Mouse (Mus musculus): ENCODE results near the gene Lsamp. TPM values are rescaled to one million over a fixed set of nuclear protein-coding genes. Genes with fewer than 3 reads are reported as not detected.

Lsamp gene
- total and polyA plus RNA-seq, 3 experiments, result not detected

- Histone ChIP-seq H3K36me3 (replicated peaks in 1 of 2; ENCODE audit: control insufficient read depth in 1 of 2, insufficient read depth in 1 of 2, low read length in 1 of 2) (no peaks in the 10 kb centered on the region), H3K27me3 (replicated peaks) (no peaks in the 10 kb centered on the region), H3K4me1 (ENCODE audit: control insufficient read depth in 1 of 2, insufficient read depth in 2 of 2) (no peaks in the 10 kb centered on the region), H3K27ac (ENCODE audit: insufficient read depth, low read depth) (no peak overlapping the region), H3K4me3 (replicated peaks in 1 of 3; ENCODE audit: low read depth in 2 of 3, low read length in 2 of 3, poor library complexity in 1 of 3) (no peak overlapping the region), H3K9ac (ENCODE audit: insufficient read depth, low read depth) (no peak overlapping the region), H3K9me3 (replicated peaks; ENCODE audit: low read length) (peaks cover 31% of the 10 kb centered on the region), H3K4me2 (ENCODE audit: insufficient read depth, low read depth, poor library complexity, severe bottlenecking) (no peak overlapping the region), H3K79me2 (replicated peaks; ENCODE audit: control insufficient read depth, extremely low read depth, insufficient read depth, poor library complexity, severe bottlenecking) (no peaks in the 10 kb centered on the region)
- dilution Hi-C loops (cut with MboI; ENCODE audit: extremely low pct_ligation_motif_present, extremely low pct_unique_long_range_greater_than_20kb, low sequenced_read_pairs), result no loop called here
- in situ Hi-C loops (cut with MboI; ENCODE audit: low pct_ligation_motif_present, low pct_unique_long_range_greater_than_20kb, low sequenced_read_pairs), result no loop called here
- TF ChIP-seq CTCF (conservative IDR thresholded peaks at IDR 0.05 in 1 of 2, IDR thresholded peaks at IDR 0.05 in 1 of 2; ENCODE audit: low read depth in 2 of 2, low read length in 2 of 2), result no peak
- TF ChIP-seq TBP (conservative IDR thresholded peaks at IDR 0.05; ENCODE audit: low read depth, low read length), result no peak
- no peak for TF ChIP-seq ZNF384 (IDR thresholded peaks at IDR 0.05; ENCODE audit: low read depth, low read length)
- TF ChIP-seq ZMIZ1 (IDR thresholded peaks at IDR 0.05; ENCODE audit: low read depth, low read length), result no peak
- no peak for TF ChIP-seq NRF1 (IDR thresholded peaks at IDR 0.05; ENCODE audit: low read depth, low read length)
- TF ChIP-seq KAT2A (IDR thresholded peaks at IDR 0.05; ENCODE audit: insufficient replicate concordance, low read length), result no peak
- TF ChIP-seq MAZ (IDR thresholded peaks at IDR 0.05; ENCODE audit: low read depth, low read length), result no peak
- TF ChIP-seq UBTF (IDR thresholded peaks at IDR 0.05; ENCODE audit: low read depth, low read length), result no peak
- TF ChIP-seq SMC3 (IDR thresholded peaks at IDR 0.05; ENCODE audit: low read depth, low read length), result no peak
- TF ChIP-seq ZKSCAN1 (IDR thresholded peaks at IDR 0.05; ENCODE audit: borderline replicate concordance, low read depth, low read length), result no peak
- no peak for TF ChIP-seq ZC3H11A (IDR thresholded peaks at IDR 0.05; ENCODE audit: low read depth, low read length)
- TF ChIP-seq JUND (conservative IDR thresholded peaks at IDR 0.05; ENCODE audit: low read depth, low read length), result no peak
- no peak for TF ChIP-seq MEF2A (IDR thresholded peaks at IDR 0.05; ENCODE audit: borderline replicate concordance, low read depth, low read length)
- TF ChIP-seq GABPA (IDR thresholded peaks at IDR 0.05; ENCODE audit: insufficient replicate concordance, low read depth, low read length), result no peak
- TF ChIP-seq CHD1 (IDR thresholded peaks at IDR 0.05; ENCODE audit: low read depth, low read length), result no peak
- no peak for TF ChIP-seq MAX (IDR thresholded peaks at IDR 0.05; ENCODE audit: low read length)
- no peak for TF ChIP-seq PAX5 (IDR thresholded peaks at IDR 0.05; ENCODE audit: low read length)
- TF ChIP-seq RCOR1 (conservative IDR thresholded peaks at IDR 0.05; ENCODE audit: low read depth, low read length), result no peak
- TF ChIP-seq BHLHE40 (IDR thresholded peaks at IDR 0.05; ENCODE audit: low read depth, low read length), result no peak
- no peak for DNase-seq (ENCODE audit: extremely low read depth)
These were observed 311.1 kb downstream of the Lsamp start for GRCm38 (mm10) chr16:40295240-40295639.

- dilution Hi-C loops (cut with MboI; ENCODE audit: extremely low pct_ligation_motif_present, extremely low pct_unique_long_range_greater_than_20kb, low sequenced_read_pairs), result no loop called here
- Histone ChIP-seq H3K9me3 (replicated peaks; ENCODE audit: low read length) (peaks cover 26% of the 10 kb centered on the region), H3K27ac (ENCODE audit: insufficient read depth, low read depth) (no peak overlapping the region), H3K79me2 (replicated peaks; ENCODE audit: control insufficient read depth, extremely low read depth, insufficient read depth, poor library complexity, severe bottlenecking) (no peaks in the 10 kb centered on the region), H3K9ac (ENCODE audit: insufficient read depth, low read depth) (no peak overlapping the region), H3K4me2 (ENCODE audit: insufficient read depth, low read depth, poor library complexity, severe bottlenecking) (no peak overlapping the region), H3K4me1 (ENCODE audit: control insufficient read depth in 1 of 2, insufficient read depth in 2 of 2) (no peaks in the 10 kb centered on the region), H3K4me3 (replicated peaks in 1 of 3; ENCODE audit: low read depth in 2 of 3, low read length in 2 of 3, poor library complexity in 1 of 3) (no peak overlapping the region), H3K27me3 (replicated peaks) (no peaks in the 10 kb centered on the region), H3K36me3 (replicated peaks in 1 of 2; ENCODE audit: control insufficient read depth in 1 of 2, insufficient read depth in 1 of 2, low read length in 1 of 2) (no peaks in the 10 kb centered on the region)
- in situ Hi-C loops (cut with MboI; ENCODE audit: low pct_ligation_motif_present, low pct_unique_long_range_greater_than_20kb, low sequenced_read_pairs), result no loop called here
- TF ChIP-seq HCFC1 (IDR thresholded peaks at IDR 0.05; ENCODE audit: low read depth, low read length) (no peak), ZNF384 (IDR thresholded peaks at IDR 0.05; ENCODE audit: low read depth, low read length) (no peak), GABPA (IDR thresholded peaks at IDR 0.05; ENCODE audit: insufficient replicate concordance, low read depth, low read length) (no peak), MAZ (IDR thresholded peaks at IDR 0.05; ENCODE audit: low read depth, low read length) (no peak), SMC3 (IDR thresholded peaks at IDR 0.05; ENCODE audit: low read depth, low read length) (no peak), CTCF (conservative IDR thresholded peaks at IDR 0.05 in 1 of 2, IDR thresholded peaks at IDR 0.05 in 1 of 2; ENCODE audit: low read depth in 2 of 2, low read length in 2 of 2) (no peak), RAD21 (IDR thresholded peaks at IDR 0.05; ENCODE audit: low read depth, low read length) (no peak), ETS1 (conservative IDR thresholded peaks at IDR 0.05; ENCODE audit: low read depth, low read length) (no peak)
- no peak for DNase-seq (ENCODE audit: extremely low read depth)
These were observed 323.5 kb downstream of the Lsamp start for GRCm38 (mm10) chr16:40307666-40308065.
